Mouse (Mus musculus) thymus, postnatal 10 days (tissue): ENCODE measurements around the gene Papolb.
A peak's percentile ranks its signal among the peaks of the same experiment; 100 is the strongest.

ENCODE experiments used
- DNase-seq, 2 experiments: peaks; one replicate each; pipeline ENCODE4 v3.0.0; 2021; ENCODE audit warnings: low spot score in 2 of 2

Papolb gene

GRCm38 (mm10) chr5:142520360-142520759, 9.5 kb downstream of the Papolb start:
- no peak for DNase-seq

GRCm38 (mm10) chr5:142518973-142519372, 10.9 kb downstream of the Papolb start:
- no peak for DNase-seq

GRCm38 (mm10) chr5:142512112-142512511, 17.8 kb downstream of the Papolb start:
- DNase-seq, result no peak

GRCm38 (mm10) chr5:142510061-142510414, 19.8 kb downstream of the Papolb start:
- no peak for DNase-seq

GRCm38 (mm10) chr5:142509141-142510060, 20.5 kb downstream of the Papolb start:
- no peak for DNase-seq

- DNase-seq, result no peak
Measured at GRCm38 (mm10) chr5:142505695-142506423, 24.0 kb downstream of the Papolb start.

- no peak for DNase-seq
Measured at GRCm38 (mm10) chr5:142504175-142504574, 25.7 kb downstream of the Papolb start.

- peak; percentile 14 to 62 for DNase-seq
Measured at GRCm38 (mm10) chr5:142502414-142502813, 27.5 kb downstream of the Papolb start.

- peak in 1 of 2 experiments; percentile 10 for DNase-seq
Measured at GRCm38 (mm10) chr5:142500918-142501317, 29.0 kb downstream of the Papolb start.

GRCm38 (mm10) chr5:142498964-142499363, 30.9 kb downstream of the Papolb start:
- DNase-seq, result peak in 1 of 2 experiments; percentile 34

GRCm38 (mm10) chr5:142495321-142496096, 34.4 kb downstream of the Papolb start:
- no peak for DNase-seq

- no peak for DNase-seq
Measured at GRCm38 (mm10) chr5:142493307-142493706, 36.6 kb downstream of the Papolb start.

GRCm38 (mm10) chr5:142489955-142490707, 39.7 kb downstream of the Papolb start:
- DNase-seq, result no peak

GRCm38 (mm10) chr5:142486654-142487053, 43.2 kb downstream of the Papolb start:
- DNase-seq, result no peak

GRCm38 (mm10) chr5:142483581-142483980, 46.3 kb downstream of the Papolb start:
- DNase-seq, result no peak

GRCm38 (mm10) chr5:142482512-142482911, 47.4 kb downstream of the Papolb start:
- DNase-seq, result no peak

- peak in 1 of 2 experiments; percentile 74 for DNase-seq
Measured at GRCm38 (mm10) chr5:142478829-142479435, 50.9 kb downstream of the Papolb start.

- DNase-seq, result no peak
Measured at GRCm38 (mm10) chr5:142477866-142478615, 51.8 kb downstream of the Papolb start.

GRCm38 (mm10) chr5:142477346-142477745, 52.5 kb downstream of the Papolb start:
- DNase-seq, result no peak
